Mouse (Mus musculus) olfactory bulb, adult 2 months (tissue): ENCODE measurements around the gene Lhx1.

ENCODE experiments used
- CTCF ChIP-seq: fragments of 200-500 bp; IDR thresholded peaks from 2 replicates; pipeline ENCODE4 v1.5.1; 2012; ENCODE audit warnings: low read depth, mild to moderate bottlenecking, low read length, moderate library complexity; ENCODE audit not compliant: insufficient read depth
- POLR2A ChIP-seq: fragments of 200-500 bp; IDR thresholded peaks from 2 replicates; pipeline ENCODE4 v1.6.1; 2012; ENCODE audit warnings: mild to moderate bottlenecking, low read depth, low read length, moderate library complexity; ENCODE audit not compliant: insufficient read depth

DNA sequence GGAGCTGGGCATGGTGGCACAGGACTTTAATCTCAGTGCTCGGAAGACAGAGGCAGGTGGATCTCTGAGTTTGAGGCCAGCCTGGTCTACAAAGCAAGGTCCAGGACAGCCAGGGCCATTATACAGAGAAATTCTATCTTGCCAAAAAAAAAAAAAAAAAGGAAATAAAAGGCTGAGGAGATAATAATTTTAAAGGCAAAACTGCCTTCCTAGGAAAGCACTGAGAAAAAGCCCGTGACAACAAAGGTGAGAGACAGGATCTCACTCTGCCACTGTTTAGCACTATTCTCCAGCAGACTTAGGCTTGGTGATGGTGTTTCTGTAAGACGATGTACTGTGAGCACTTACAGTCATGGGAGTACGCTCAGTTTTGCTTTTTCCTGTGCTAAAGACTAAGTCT is 49.3 kb downstream of the Lhx1 start:
- TF ChIP-seq CTCF (no peak), POLR2A (no peak)
